Mouse (Mus musculus) lung, adult 2 months (tissue): ENCODE data around the gene Csnk1e.

Experiments
- CTCF ChIP-seq: fragments of 200-500 bp; IDR thresholded peaks from 2 replicates; pipeline ENCODE4 v1.5.1; 2011; ENCODE audit warnings: mild to moderate bottlenecking, low read length, control low read depth; ENCODE audit not compliant: insufficient read depth
- POLR2A ChIP-seq: fragments of 200-500 bp; IDR thresholded peaks from 2 replicates; pipeline ENCODE4 v1.6.1; 2011; ENCODE audit warnings: low read depth, mild to moderate bottlenecking, control low read depth, low read length, borderline replicate concordance; ENCODE audit errors: extremely low read depth

- TF ChIP-seq CTCF = no peak
- no peak for TF ChIP-seq POLR2A
Measured at GRCm38 (mm10) chr15:79436481-79436921, 18.9 kb downstream of the Csnk1e start.
